Mouse (Mus musculus) liver, postnatal 0 days (tissue): ENCODE measurements at regions not wholly inside any gene's neighbourhood (a gene's known extent, or its start where the extent isn't known, plus 50 kb on each side); places are given as distances from the start of the nearest gene placed in this dataset.

Experiments used
- ATAC-seq: fragments of 200-750 bp; cut with Nextera tagmentation; 2 replicates; pipeline ENCODE4 v1.8.0; 2017; ENCODE audit warnings: mild to moderate bottlenecking, moderate library complexity
- DNase-seq: peaks from one replicate; pipeline ENCODE4 v3.0.0-alpha.2; 2016
- H3K27ac ChIP-seq: fragments of 300-500 bp; sonication (generic); 2 replicates; pipeline ENCODE4 v1.5.1; 2014; ENCODE audit warnings: antibody characterized with exemption, moderate library complexity, mild to moderate bottlenecking, low read depth
- H3K27me3 ChIP-seq: fragments of 300-500 bp; sonication (generic); 2 replicates; pipeline ENCODE4 v1.6.1; 2014; ENCODE audit warnings: low read length, control low read depth, mixed read lengths; ENCODE audit not compliant: insufficient read depth
- H3K36me3 ChIP-seq: fragments of 300-500 bp; sonication (generic); replicated peaks from 2 replicates; pipeline ENCODE4 v1.6.1; 2014; ENCODE audit warnings: mild to moderate bottlenecking, control low read depth, low read length, moderate library complexity, mixed read lengths; ENCODE audit not compliant: insufficient read depth
- H3K4me1 ChIP-seq: fragments of 300-500 bp; sonication (generic); 2 replicates; pipeline ENCODE4 v1.6.1; 2014; ENCODE audit warnings: antibody characterized with exemption, mild to moderate bottlenecking, control low read depth; ENCODE audit not compliant: insufficient read depth
- H3K4me2 ChIP-seq: fragments of 300-500 bp; sonication (generic); 2 replicates; pipeline ENCODE4 v1.6.1; 2014; ENCODE audit warnings: low read depth, mild to moderate bottlenecking, low read length, moderate library complexity, mixed read lengths
- H3K4me3 ChIP-seq: fragments of 300-500 bp; sonication (generic); 2 replicates; pipeline ENCODE4 v1.5.1; 2014; ENCODE audit warnings: low read depth, low read length
- H3K9ac ChIP-seq: fragments of 300-500 bp; sonication (generic); replicated peaks from 2 replicates; pipeline ENCODE4 v1.6.1; 2014; ENCODE audit warnings: mild to moderate bottlenecking, moderate library complexity
- H3K9me3 ChIP-seq: fragments of 300-500 bp; sonication (generic); 2 replicates; pipeline ENCODE4 v1.6.1; 2016; ENCODE audit warnings: mild to moderate bottlenecking, control low read depth, low read length, mixed read lengths
- CTCF ChIP-seq: sonication (generic); IDR thresholded peaks from 2 replicates; pipeline ENCODE4 v1.5.1; 2016; ENCODE audit warnings: antibody characterized with exemption, low read depth
- EP300 ChIP-seq: IDR thresholded peaks from 2 replicates; pipeline ENCODE4 v1.6.1; 2016; ENCODE audit warnings: antibody characterized with exemption, low read depth, mild to moderate bottlenecking
- WGBS: fragments of 180-500 bp; shearing (Covaris S2); extraction: QIAGEN DNeasy Blood & Tissue Kit; methylation state at CpG from one replicate; pipeline ENCODE4 v1.1.7; 2014; ENCODE audit not compliant: insufficient replicate concordance; 5-methylcytosine and 5-hydroxymethylcytosine counted together

- WGBS = 77% methylated on average over 5 of the region's 5 CpGs
- Histone ChIP-seq H3K4me2 (no peak overlapping the region), H3K4me1 (no peaks in the 10 kb centered on the region), H3K27ac (no peak overlapping the region), H3K27me3 (no peaks in the 10 kb centered on the region), H3K9me3 (no peaks in the 10 kb centered on the region), H3K4me3 (no peak overlapping the region), H3K36me3 (no peaks in the 10 kb centered on the region), H3K9ac (no peak overlapping the region)
- TF ChIP-seq EP300 (no peak), CTCF (no peak)
- ATAC-seq (no peak), DNase-seq (no peak)
Observed at GRCm38 (mm10) chr2:22066535-22066934, 160.8 kb upstream of the Myo3a start.

DNA sequence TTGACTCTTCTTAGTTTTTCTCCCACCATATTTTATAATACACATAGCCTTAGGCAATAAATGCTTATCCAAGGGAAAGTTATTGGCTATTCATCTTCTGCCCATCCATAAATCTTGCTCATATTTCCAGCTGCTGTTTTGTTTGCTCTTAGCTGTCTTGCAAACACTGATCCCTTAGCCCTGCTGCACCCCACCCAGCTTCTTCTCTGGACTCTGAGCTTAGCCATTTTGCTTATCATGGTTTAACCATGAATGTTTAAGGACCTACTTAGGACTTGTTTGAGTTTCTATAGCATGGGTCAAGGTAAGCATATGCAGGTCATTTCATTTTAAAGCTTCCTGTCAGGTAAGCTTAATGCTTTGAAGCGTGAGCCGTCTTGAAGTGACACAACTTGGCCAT is 130.5 kb upstream of the Myo3a start:
- no peak for ATAC-seq
- no peaks in the 10 kb centered on the region for H3K27me3 ChIP-seq
- H3K9me3 ChIP-seq = no peaks in the 10 kb centered on the region
- no peaks in the 10 kb centered on the region for H3K4me1 ChIP-seq
- no peak for DNase-seq
- H3K4me3 ChIP-seq = no peak overlapping the region
- 84% methylated on average over 2 of the region's 2 CpGs for WGBS
- no peak overlapping the region for H3K9ac ChIP-seq
- TF ChIP-seq CTCF = no peak
- no peak for TF ChIP-seq EP300
- no peak overlapping the region for H3K4me2 ChIP-seq
- no peaks in the 10 kb centered on the region for H3K36me3 ChIP-seq
- no peak overlapping the region for H3K27ac ChIP-seq

DNA sequence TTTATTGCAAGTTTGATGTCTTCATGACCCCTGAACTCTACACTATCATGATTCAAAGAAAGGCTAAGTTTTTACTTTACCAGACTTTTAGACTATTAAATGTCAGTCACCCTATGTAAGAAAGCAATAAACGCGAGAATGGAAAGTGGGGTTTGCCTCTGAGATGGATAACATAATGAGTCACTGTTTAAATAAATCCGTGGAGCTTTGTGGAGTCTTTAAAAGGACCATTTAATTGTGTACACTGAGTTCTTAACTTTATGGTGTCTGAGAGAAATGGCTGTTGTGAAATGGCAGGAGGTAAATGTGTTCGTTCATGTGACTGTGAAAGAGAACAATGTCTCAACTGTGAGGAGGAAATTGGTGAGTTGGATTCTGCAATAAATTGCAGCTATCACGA is 122.2 kb upstream of the Myo3a start:
- H3K4me2 ChIP-seq = no peak overlapping the region
- DNase-seq = no peak
- no peaks in the 10 kb centered on the region for H3K9me3 ChIP-seq
- H3K4me3 ChIP-seq = no peak overlapping the region
- no peaks in the 10 kb centered on the region for H3K4me1 ChIP-seq
- WGBS = 49% methylated on average over 5 of the region's 5 CpGs
- no peak overlapping the region for H3K27ac ChIP-seq
- H3K36me3 ChIP-seq = no peaks in the 10 kb centered on the region
- no peak overlapping the region for H3K9ac ChIP-seq
- no peaks in the 10 kb centered on the region for H3K27me3 ChIP-seq
- TF ChIP-seq EP300 (no peak), CTCF (no peak)
- no peak for ATAC-seq

DNA sequence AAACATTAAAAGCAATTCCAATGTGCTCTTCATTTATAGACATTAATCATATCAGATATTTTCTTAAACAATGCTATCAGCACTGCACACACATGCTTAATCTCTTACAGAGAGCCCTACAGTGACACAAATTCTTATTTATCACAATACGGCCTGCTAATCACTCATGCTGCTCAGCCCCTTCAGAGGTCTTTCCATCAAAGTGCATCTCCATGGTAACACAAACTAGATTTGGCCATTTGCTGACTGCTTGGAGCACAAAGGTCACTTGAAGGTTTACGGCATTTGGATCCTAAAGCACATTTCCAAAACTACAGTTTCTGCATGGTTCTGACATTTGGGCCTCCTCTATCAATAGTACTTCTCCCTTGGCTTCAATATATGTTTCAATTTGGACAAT is 77.6 kb upstream of the Myo3a start:
- H3K4me2 ChIP-seq = no peak overlapping the region
- DNase-seq (no peak), ATAC-seq (no peak)
- no peaks in the 10 kb centered on the region for H3K36me3 ChIP-seq
- no peak overlapping the region for H3K9ac ChIP-seq
- H3K27ac ChIP-seq = no peak overlapping the region
- H3K4me1 ChIP-seq = no peaks in the 10 kb centered on the region
- no peaks in the 10 kb centered on the region for H3K9me3 ChIP-seq
- H3K4me3 ChIP-seq = no peak overlapping the region
- TF ChIP-seq CTCF = no peak
- TF ChIP-seq EP300 = no peak
- H3K27me3 ChIP-seq = no peaks in the 10 kb centered on the region
- WGBS = 51% methylated on average over 2 of the region's 2 CpGs

DNA sequence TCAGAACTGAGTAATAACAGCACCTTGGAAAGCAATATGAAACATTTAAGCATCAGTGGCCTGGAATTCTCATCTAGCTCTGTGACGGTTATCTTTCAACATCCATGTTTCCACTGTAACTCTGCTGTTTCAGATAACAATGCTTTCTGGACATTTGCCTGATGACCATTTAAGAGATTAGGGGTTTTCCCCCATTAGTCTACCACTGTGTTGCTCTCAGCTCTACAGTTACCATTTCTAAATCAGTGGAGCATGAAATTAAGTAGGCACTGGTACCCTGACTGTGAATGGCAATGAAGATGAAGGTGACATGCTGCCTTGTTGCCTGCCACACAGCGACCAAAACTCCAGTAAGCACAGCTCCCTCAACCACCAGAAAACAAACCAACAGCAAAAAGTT is 70.7 kb upstream of the Myo3a start:
- DNase-seq (no peak), ATAC-seq (no peak)
- Histone ChIP-seq H3K4me2 (no peak overlapping the region), H3K4me1 (no peaks in the 10 kb centered on the region), H3K27me3 (no peaks in the 10 kb centered on the region), H3K36me3 (no peaks in the 10 kb centered on the region), H3K9ac (no peak overlapping the region), H3K27ac (no peak overlapping the region), H3K9me3 (no peaks in the 10 kb centered on the region), H3K4me3 (no peak overlapping the region)
- WGBS = 66% methylated on average over 2 of the region's 2 CpGs
- TF ChIP-seq EP300 (no peak), CTCF (no peak)

- H3K4me3 ChIP-seq = no peak overlapping the region
- DNase-seq (no peak), ATAC-seq (no peak)
- WGBS = 88% methylated on average over 5 of the region's 5 CpGs
- H3K27ac ChIP-seq = no peak overlapping the region
- no peaks in the 10 kb centered on the region for H3K9me3 ChIP-seq
- H3K4me2 ChIP-seq = no peak overlapping the region
- TF ChIP-seq EP300 (no peak), CTCF (no peak)
- H3K27me3 ChIP-seq = no peaks in the 10 kb centered on the region
- H3K9ac ChIP-seq = no peak overlapping the region
- H3K4me1 ChIP-seq = no peaks in the 10 kb centered on the region
- no peaks in the 10 kb centered on the region for H3K36me3 ChIP-seq
Observed at GRCm38 (mm10) chr2:22165443-22165842, 61.9 kb upstream of the Myo3a start.

GRCm38 (mm10) chr2:22165919-22166318 is 61.4 kb upstream of the Myo3a start:
- Histone ChIP-seq H3K27me3 (no peaks in the 10 kb centered on the region), H3K36me3 (no peaks in the 10 kb centered on the region), H3K9me3 (no peaks in the 10 kb centered on the region), H3K4me1 (no peaks in the 10 kb centered on the region), H3K9ac (no peak overlapping the region), H3K4me3 (no peak overlapping the region), H3K27ac (no peak overlapping the region), H3K4me2 (no peak overlapping the region)
- ATAC-seq (no peak), DNase-seq (no peak)
- TF ChIP-seq CTCF = no peak
- no peak for TF ChIP-seq EP300
